Mouse (Mus musculus) brown adipose tissue, adult 24 weeks (tissue): ENCODE results near the gene Lingo3. TPM values are rescaled to one million over a fixed set of nuclear protein-coding genes. Genes with fewer than 3 reads are reported as not detected.
A peak's percentile ranks its signal among the peaks of the same experiment; 100 is the strongest.
"Not testable (repeated sequence)": the region's sequence is repeated elsewhere in the genome, so short reads cannot be mapped to it uniquely, and the experiment has no call there.

ENCODE experiments used
- H3K27ac ChIP-seq: fragments of 200-500 bp; replicated peaks from 2 replicates; pipeline ENCODE4 v1.5.1; 2012; ENCODE audit warnings: low read depth, mild to moderate bottlenecking, low read length
- H3K4me1 ChIP-seq: fragments of 200-500 bp; 2 replicates; pipeline ENCODE4 v1.6.1; 2012; ENCODE audit warnings: low read length, mixed read lengths; ENCODE audit not compliant: control insufficient read depth, insufficient read depth, insufficient read length
- H3K4me3 ChIP-seq: fragments of 200-500 bp; 2 replicates; pipeline ENCODE4 v1.5.1; 2012; ENCODE audit warnings: low read depth, mild to moderate bottlenecking, low read length, moderate library complexity; ENCODE audit not compliant: insufficient read depth
- polyA plus RNA-seq: library from polyadenylated mRNA; stranded (reverse); fragments of >200 nt; gene quantifications from 2 replicates; pipeline ENCODE4 v1.2.4, GENCODE M21; 2012; ENCODE audit not compliant: missing spikeins, insufficient read depth, insufficient read length

The Lingo3 gene
- polyA plus RNA-seq, 1 experiment = not detected

GRCm38 (mm10) chr10:80818599-80819281 lies 25.1 kb downstream of the Lingo3 start:
- Histone ChIP-seq H3K4me1 (no peaks in the 10 kb centered on the region), H3K27ac (no peak overlapping the region), H3K4me3 (no peak overlapping the region)

GRCm38 (mm10) chr10:80817955-80818354 lies 25.9 kb downstream of the Lingo3 start:
- H3K27ac ChIP-seq, H3K4me3 ChIP-seq, H3K4me1 ChIP-seq: not testable (repeated sequence)

- no peak overlapping the region for H3K27ac ChIP-seq
- H3K4me3 ChIP-seq = no peak overlapping the region
These were observed 26.7 kb downstream of the Lingo3 start for GRCm38 (mm10) chr10:80817164-80817563.

GRCm38 (mm10) chr10:80816303-80816702 lies 27.5 kb downstream of the Lingo3 start:
- H3K4me1 ChIP-seq, H3K27ac ChIP-seq, H3K4me3 ChIP-seq: not testable (repeated sequence)

More at GRCm38 (mm10) chr10:80817164-80817563, 26.7 kb downstream of the Lingo3 start:
- no peaks in the 10 kb centered on the region for H3K4me1 ChIP-seq

GRCm38 (mm10) chr10:80814800-80815199 lies 29.0 kb downstream of the Lingo3 start:
- H3K4me1 ChIP-seq = no peaks in the 10 kb centered on the region
- no peak overlapping the region for H3K27ac ChIP-seq
- no peak overlapping the region for H3K4me3 ChIP-seq

- Histone ChIP-seq H3K4me3 (no peak within 1 kb of the TSS), H3K4me1 (no peaks in the 10 kb centered on the region), H3K27ac (no peak within 1 kb of the TSS)
These were observed 30.5 kb downstream of the Lingo3 start, which contains the start of gene Jsrp1 for GRCm38 (mm10) chr10:80813366-80813765. Jsrp1 (minus strand) TSS chr10:80813498.

- no peak overlapping the region for H3K27ac ChIP-seq
- no peak overlapping the region for H3K4me3 ChIP-seq
- H3K4me1 ChIP-seq = no peaks in the 10 kb centered on the region
These were observed 31.3 kb downstream of the Lingo3 start for GRCm38 (mm10) chr10:80812391-80813041.

GRCm38 (mm10) chr10:80810084-80810483 lies 33.8 kb downstream of the Lingo3 start:
- Histone ChIP-seq H3K27ac (no peak overlapping the region), H3K4me3 (no peak overlapping the region), H3K4me1 (no peaks in the 10 kb centered on the region; the same call in 1 of the 2 replicates)

GRCm38 (mm10) chr10:80808985-80809632 lies 34.7 kb downstream of the Lingo3 start:
- Histone ChIP-seq H3K4me3 (peak overlapping the region; percentile 13), H3K27ac (no peak overlapping the region), H3K4me1 (no peaks in the 10 kb centered on the region; the same call in 1 of the 2 replicates)

GRCm38 (mm10) chr10:80808099-80808984 lies 35.5 kb downstream of the Lingo3 start:
- H3K4me3 ChIP-seq = peak overlapping the region; percentile 13; the same call in 1 of the 2 replicates
- no peaks in the 10 kb centered on the region; the same call in 1 of the 2 replicates for H3K4me1 ChIP-seq
- H3K27ac ChIP-seq = no peak overlapping the region

- Histone ChIP-seq H3K27ac (no peak overlapping the region), H3K4me1 (no peaks in the 10 kb centered on the region; the same call in 1 of the 2 replicates), H3K4me3 (peak overlapping the region; percentile 46)
These were observed 36.7 kb downstream of the Lingo3 start for GRCm38 (mm10) chr10:80807057-80807627.

GRCm38 (mm10) chr10:80806341-80807056 lies 37.3 kb downstream of the Lingo3 start:
- no peak overlapping the region for H3K27ac ChIP-seq
- H3K4me3 ChIP-seq = peak overlapping the region; percentile 46
- H3K4me1 ChIP-seq = no peaks in the 10 kb centered on the region; the same call in 1 of the 2 replicates

- Histone ChIP-seq H3K4me3 (no peak overlapping the region), H3K4me1 (no peaks in the 10 kb centered on the region; the same call in 1 of the 2 replicates), H3K27ac (no peak overlapping the region)
These were observed 37.9 kb downstream of the Lingo3 start for GRCm38 (mm10) chr10:80805925-80806324.

GRCm38 (mm10) chr10:80805322-80805721 lies 38.5 kb downstream of the Lingo3 start:
- Histone ChIP-seq H3K4me1 (no peaks in the 10 kb centered on the region; the same call in 1 of the 2 replicates), H3K4me3 (no peak overlapping the region), H3K27ac (no peak overlapping the region)
